Mouse (Mus musculus): ENCODE data around the gene Eid2b.

- TF ChIP-seq CTCF (IDR thresholded peaks at IDR 0.05) (no peak), POLR2A (IDR thresholded peaks at IDR 0.05; ENCODE audit: insufficient read depth, low read depth, low read length) (no peak)
Measured at GRCm38 (mm10) chr7:28268576-28268975, 9.0 kb upstream of the Eid2b start.

Measured in heart, adult 2 months (tissue).